In the genomic region with DNA sequence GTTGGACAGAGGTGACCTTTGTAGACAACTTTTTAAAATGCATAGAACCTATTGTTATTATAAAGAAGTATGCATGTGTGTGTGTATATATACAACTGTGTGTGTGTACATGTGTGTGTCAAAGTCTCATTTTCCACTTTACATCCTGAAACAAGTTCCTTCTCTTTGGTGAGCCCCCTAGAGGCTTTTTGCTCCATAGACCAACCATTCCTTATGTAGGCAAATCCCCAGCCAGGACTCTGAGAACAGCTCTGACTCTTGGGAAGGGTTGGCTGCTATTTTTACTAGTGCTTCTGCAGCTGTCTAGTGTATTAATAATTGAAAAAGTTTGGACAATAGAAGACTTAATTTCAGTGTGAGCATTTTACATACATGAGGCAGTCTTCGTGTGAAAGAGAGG, we compare ENCODE assay signal across 20 mouse cellular contexts.
DNase-seq lines count a peak whose midpoint lies in the region; ATAC-seq and TF ChIP-seq lines count a peak whose summit lies in the region.
"Had no signal": no experiment of that assay in that cellular context is flagged by ENCODE, and none has a peak within 500 bp of the region (broad histone marks: within the 10 kb centered on the region; RNA-seq: fewer than 3 reads in every experiment).

No protein-coding gene starts in this region.

- no peak for DNase-seq in forebrain, postnatal 0 days
- no peak for DNase-seq in left cerebral cortex, adult 2 months (ENCODE audit: extremely low spot score in 1 of 2, low spot score in 2 of 2)
- no peak for DNase-seq in left cerebral cortex, adult 8-10 months (ENCODE audit: low spot score in 2 of 2)
- DNase-seq in 3T3-L1 (ENCODE audit: low read depth, low spot score), result peak; percentile 19
- no peak for DNase-seq in spleen, adult 18-20 months
- DNase-seq: adrenal gland, postnatal 14 days; cerebellum, adult 2 months; heart, postnatal 4 days; kidney, adult 8-10 months; thymus, postnatal 25 days had no signal

- TF ChIP-seq CTCF in forebrain, postnatal 0 days (IDR thresholded peaks at IDR 0.05; ENCODE audit: low read depth), result 0 out of 2 replicates have a peak, but pooled peaks have one; percentile 31
- peak; percentile 33 for TF ChIP-seq CTCF in left cerebral cortex, adult 2 months (IDR thresholded peaks at IDR 0.05)

- no peak overlapping the region for H3K9ac ChIP-seq in forebrain, postnatal 0 days
- H3K9ac ChIP-seq in forebrain, embryonic 16.5 days (replicated peaks; ENCODE audit: low read depth, low read length), result no peak overlapping the region
- H3K9ac ChIP-seq in embryonic facial prominence, embryonic 15.5 days, result no peak overlapping the region
- H3K9ac ChIP-seq: embryonic facial prominence, embryonic 13.5 days; limb, embryonic 15.5 days; midbrain, embryonic 12.5 days had no signal

- 73% methylated on average over 1 of the region's 1 CpGs for WGBS in forebrain, postnatal 0 days
- 91% methylated on average over 1 of the region's 1 CpGs for WGBS in forebrain, embryonic 16.5 days
- WGBS in embryonic facial prominence, embryonic 15.5 days, result 73% methylated on average over 1 of the region's 1 CpGs

- no peak overlapping the region for H3K4me3 ChIP-seq in forebrain, postnatal 0 days (ENCODE audit: low read depth, low read length)
- H3K4me3 ChIP-seq in forebrain, embryonic 16.5 days (replicated peaks; ENCODE audit: low read length), result no peak overlapping the region
- no peak overlapping the region for H3K4me3 ChIP-seq in left cerebral cortex, adult 2 months
- no peak overlapping the region for H3K4me3 ChIP-seq in embryonic facial prominence, embryonic 15.5 days (replicated peaks)
- H3K4me3 ChIP-seq: embryonic facial prominence, embryonic 13.5 days; forebrain, embryonic 10.5 days; limb, embryonic 15.5 days; midbrain, embryonic 12.5 days had no signal

- no peaks in the 10 kb centered on the region for H3K36me3 ChIP-seq in forebrain, postnatal 0 days (ENCODE audit: insufficient read depth)
- no peaks in the 10 kb centered on the region for H3K36me3 ChIP-seq in forebrain, embryonic 16.5 days (ENCODE audit: control insufficient read depth, insufficient read depth)
- H3K36me3 ChIP-seq in embryonic facial prominence, embryonic 15.5 days, result no peaks in the 10 kb centered on the region
- H3K36me3 ChIP-seq: embryonic facial prominence, embryonic 13.5 days; forebrain, embryonic 10.5 days; limb, embryonic 15.5 days; midbrain, embryonic 12.5 days had no signal

- H3K9me3 ChIP-seq in forebrain, postnatal 0 days (ENCODE audit: low read length), result no peaks in the 10 kb centered on the region
- no peaks in the 10 kb centered on the region for H3K9me3 ChIP-seq in forebrain, embryonic 16.5 days (ENCODE audit: control insufficient read depth, low read length)
- H3K9me3 ChIP-seq in embryonic facial prominence, embryonic 15.5 days (replicated peaks), result no peaks in the 10 kb centered on the region
- H3K9me3 ChIP-seq: embryonic facial prominence, embryonic 13.5 days; forebrain, embryonic 10.5 days; limb, embryonic 15.5 days; midbrain, embryonic 12.5 days had no signal

- no peaks in the 10 kb centered on the region for H3K4me1 ChIP-seq in forebrain, postnatal 0 days (ENCODE audit: insufficient read depth)
- H3K4me1 ChIP-seq in forebrain, embryonic 16.5 days (replicated peaks; ENCODE audit: control insufficient read depth, insufficient read depth, low read length), result peaks cover 10% of the 10 kb centered on the region
- peaks cover 27% of the 10 kb centered on the region for H3K4me1 ChIP-seq in embryonic facial prominence, embryonic 15.5 days

- no peak overlapping the region for H3K27ac ChIP-seq in forebrain, postnatal 0 days (ENCODE audit: low read depth, low read length)
- no peak overlapping the region for H3K27ac ChIP-seq in forebrain, embryonic 16.5 days (ENCODE audit: low read length)
- peak overlapping the region; percentile 55 for H3K27ac ChIP-seq in left cerebral cortex, adult 2 months
- H3K27ac ChIP-seq in embryonic facial prominence, embryonic 15.5 days (replicated peaks), result 0 out of 2 replicates have a peak overlapping the region, but pooled peaks have one; percentile 13
- H3K27ac ChIP-seq: embryonic facial prominence, embryonic 13.5 days; forebrain, embryonic 10.5 days; limb, embryonic 15.5 days; macrophage; midbrain, embryonic 12.5 days had no signal

- intact Hi-C loops in left cerebral cortex, adult 2 months (cut with DNase I), result no loop called here

- ATAC-seq in forebrain, postnatal 0 days, result no peak
- no peak for ATAC-seq in forebrain, embryonic 16.5 days
- ATAC-seq in embryonic facial prominence, embryonic 15.5 days (ENCODE audit: insufficient number of reproducible peaks, low FRiP score, low TSS enrichment, low read depth), result no peak
- ATAC-seq: activated CD4-positive, CD25-positive, alpha-beta regulatory T cell, adult 4 months; Patski had no signal

- H3K4me2 ChIP-seq in forebrain, postnatal 0 days (ENCODE audit: low read depth), result no peak overlapping the region
- H3K4me2 ChIP-seq in forebrain, embryonic 16.5 days (ENCODE audit: low read length), result no peak overlapping the region
- no peak overlapping the region for H3K4me2 ChIP-seq in embryonic facial prominence, embryonic 15.5 days (replicated peaks)
- H3K4me2 ChIP-seq: embryonic facial prominence, embryonic 13.5 days; heart, embryonic 11.5 days; limb, embryonic 15.5 days; midbrain, embryonic 12.5 days had no signal

- H3K27me3 ChIP-seq in forebrain, postnatal 0 days (ENCODE audit: insufficient read depth, low read length), result no peaks in the 10 kb centered on the region
- H3K27me3 ChIP-seq in forebrain, embryonic 16.5 days (replicated peaks; ENCODE audit: control insufficient read depth, insufficient read depth, low read length), result no peaks in the 10 kb centered on the region
- H3K27me3 ChIP-seq in embryonic facial prominence, embryonic 15.5 days, result no peaks in the 10 kb centered on the region
- H3K27me3 ChIP-seq: embryonic facial prominence, embryonic 13.5 days; limb, embryonic 15.5 days; Patski had no signal

Comparison
In these comparisons a context has a peak if more than half of its experiments do, and no peak if none do; other contexts are left out.
1. H3K27ac ChIP-seq: peak in left cerebral cortex, adult 2 months (single experiment) and embryonic facial prominence, embryonic 15.5 days (single experiment); none in forebrain, postnatal 0 days (single experiment) and forebrain, embryonic 16.5 days (single experiment).